Mouse (Mus musculus) liver, postnatal 0 days (tissue): ENCODE results near the gene Kpna4.

Experiments
- CTCF ChIP-seq: sonication (generic); IDR thresholded peaks from 2 replicates; pipeline ENCODE4 v1.5.1; 2016; ENCODE audit warnings: antibody characterized with exemption, low read depth
- EP300 ChIP-seq: IDR thresholded peaks from 2 replicates; pipeline ENCODE4 v1.6.1; 2016; ENCODE audit warnings: antibody characterized with exemption, low read depth, mild to moderate bottlenecking

- TF ChIP-seq CTCF: no peak
- no peak for TF ChIP-seq EP300
Observed at GRCm38 (mm10) chr3:69136059-69136458, 9.1 kb upstream of the Kpna4 start.
